Mouse (Mus musculus): ENCODE measurements around the gene Gm26920. TPM values are rescaled to one million over a fixed set of nuclear protein-coding genes. Genes with fewer than 3 reads are reported as not detected.

The Gm26920 gene
- polyA plus RNA-seq, 1 experiment from 2014 or later, result 2.3 TPM

GRCm38 (mm10) chr7:30009321-30010085, 80.7 kb downstream of the Gm26920 start:
- peaks cover 19% of the 10 kb centered on the region for H3K4me1 ChIP-seq
- peak overlapping the region; percentile 56 for H3K27ac ChIP-seq (replicated peaks)
- no peaks in the 10 kb centered on the region for H3K9me3 ChIP-seq
- H3K4me3 ChIP-seq, result no peak overlapping the region
- 44% methylated on average over 21 of the region's 21 CpGs for WGBS
- peak overlapping the region; percentile 5 for H3K4me2 ChIP-seq (replicated peaks)
- ATAC-seq (replicated peaks), result peak; percentile 48; the same call in 1 of the 2 replicates
- H3K9ac ChIP-seq (replicated peaks), result no peak overlapping the region
- H3K27me3 ChIP-seq, result no peaks in the 10 kb centered on the region
- peaks cover 12% of the 10 kb centered on the region; the same call in 1 of the 2 replicates for H3K36me3 ChIP-seq

GRCm38 (mm10) chr7:30008020-30008690, 82.1 kb downstream of the Gm26920 start:
- no peak overlapping the region for H3K9ac ChIP-seq (replicated peaks)
- peaks cover 19% of the 10 kb centered on the region for H3K4me1 ChIP-seq
- no peak overlapping the region for H3K4me3 ChIP-seq
- no peaks in the 10 kb centered on the region for H3K9me3 ChIP-seq
- no peak overlapping the region for H3K27ac ChIP-seq (replicated peaks)
- H3K27me3 ChIP-seq, result no peaks in the 10 kb centered on the region
- no peak overlapping the region for H3K4me2 ChIP-seq (replicated peaks)
- ATAC-seq (replicated peaks), result no peak
- WGBS, result 83% methylated on average over 6 of the region's 6 CpGs
- peaks cover 8% of the 10 kb centered on the region; the same call in 1 of the 2 replicates for H3K36me3 ChIP-seq

- no peak for ATAC-seq (replicated peaks)
- Histone ChIP-seq H3K9me3 (no peaks in the 10 kb centered on the region), H3K4me2 (replicated peaks) (no peak overlapping the region), H3K36me3 (peaks cover 8% of the 10 kb centered on the region; the same call in 1 of the 2 replicates), H3K4me1 (peaks cover 19% of the 10 kb centered on the region), H3K27ac (replicated peaks) (no peak overlapping the region), H3K9ac (replicated peaks) (no peak overlapping the region), H3K27me3 (no peaks in the 10 kb centered on the region), H3K4me3 (no peak overlapping the region)
- WGBS, result 81% methylated on average over 1 of the region's 1 CpGs
Observed at GRCm38 (mm10) chr7:30007601-30008000, 82.6 kb downstream of the Gm26920 start.

Small RNA genes lying within 50 kb of the gene (microRNA-seq; reads per million reads assigned to microRNA genes)
- gene Gm23368, result not detected

Other genes with a start within 250 kb of the Gm26920 start
- 15.0 and 16.3 TPM in 2 replicates for gene Zfp940, start 236.7 kb downstream of the Gm26920 start, polyA plus RNA-seq (2015; fragmentation: Nextera tagmentation; extraction: Ambion mirVana)
- gene Zfp420, start 230.4 kb downstream of the Gm26920 start, polyA plus RNA-seq (2015; fragmentation: Nextera tagmentation; extraction: Ambion mirVana), result 19.0 and 19.3 TPM in 2 replicates
- gene Zfp27, start 183.8 kb downstream of the Gm26920 start, polyA plus RNA-seq (2015; fragmentation: Nextera tagmentation; extraction: Ambion mirVana), result 17.0 and 17.7 TPM in 2 replicates
- 6.5 and 6.6 TPM in 2 replicates for gene Zfp383, start 182.2 kb downstream of the Gm26920 start, polyA plus RNA-seq (2015; fragmentation: Nextera tagmentation; extraction: Ambion mirVana)
- 19.7 and 25.1 TPM in 2 replicates for gene Zfp74, start 136.3 kb downstream of the Gm26920 start, polyA plus RNA-seq (2015; fragmentation: Nextera tagmentation; extraction: Ambion mirVana)
- gene Zfp568, start 106.5 kb downstream of the Gm26920 start, polyA plus RNA-seq (2015; fragmentation: Nextera tagmentation; extraction: Ambion mirVana), result 5.0 and 5.5 TPM in 2 replicates
- 12.1 and 14.3 TPM in 2 replicates for gene Zfp14, start 39.0 kb downstream of the Gm26920 start, polyA plus RNA-seq (2015; fragmentation: Nextera tagmentation; extraction: Ambion mirVana)
- 14.3 and 14.7 TPM in 2 replicates for gene Zfp82, start 17.5 kb downstream of the Gm26920 start, polyA plus RNA-seq (2015; fragmentation: Nextera tagmentation; extraction: Ambion mirVana)
- gene Zfp566, start 117 bp upstream of the Gm26920 start, polyA plus RNA-seq (2015; fragmentation: Nextera tagmentation; extraction: Ambion mirVana), result 21.0 and 22.5 TPM in 2 replicates
- 112 and 122 TPM in 2 replicates for gene Zfp260, start 4.4 kb upstream of the Gm26920 start, polyA plus RNA-seq (2015; fragmentation: Nextera tagmentation; extraction: Ambion mirVana)
- 24.9 and 25.5 TPM in 2 replicates for gene Zfp382, start 31.5 kb upstream of the Gm26920 start, polyA plus RNA-seq (2015; fragmentation: Nextera tagmentation; extraction: Ambion mirVana)
- gene Zfp146, start 79.3 kb upstream of the Gm26920 start, polyA plus RNA-seq (2015; fragmentation: Nextera tagmentation; extraction: Ambion mirVana), result 16.1 and 18.4 TPM in 2 replicates
- gene Cox7a1, start 93.7 kb upstream of the Gm26920 start, polyA plus RNA-seq (2015; fragmentation: Nextera tagmentation; extraction: Ambion mirVana), result 3.3 and 4.2 TPM in 2 replicates
- 62.5 and 67.8 TPM in 2 replicates for gene Capns1, start 108.4 kb upstream of the Gm26920 start, polyA plus RNA-seq (2015; fragmentation: Nextera tagmentation; extraction: Ambion mirVana)
- 173 and 193 TPM in 2 replicates for gene Polr2i, start 141.5 kb upstream of the Gm26920 start, polyA plus RNA-seq (2015; fragmentation: Nextera tagmentation; extraction: Ambion mirVana)
- gene Tbcb, start 141.9 kb upstream of the Gm26920 start, polyA plus RNA-seq (2015; fragmentation: Nextera tagmentation; extraction: Ambion mirVana), result 352 and 364 TPM in 2 replicates
- not detected in 2 replicates for gene Ovol3, start 145.3 kb upstream of the Gm26920 start, polyA plus RNA-seq (2015; fragmentation: Nextera tagmentation; extraction: Ambion mirVana)
- gene Thap8, start 189.7 kb upstream of the Gm26920 start, polyA plus RNA-seq (2015; fragmentation: Nextera tagmentation; extraction: Ambion mirVana), result 0.66 and 1.1 TPM in 2 replicates
- 7.3 and 8.8 TPM in 2 replicates for gene Wdr62, start 190.0 kb upstream of the Gm26920 start, polyA plus RNA-seq (2015; fragmentation: Nextera tagmentation; extraction: Ambion mirVana)
- 117 and 120 TPM in 2 replicates for gene Clip3, start 201.3 kb upstream of the Gm26920 start, polyA plus RNA-seq (2015; fragmentation: Nextera tagmentation; extraction: Ambion mirVana)
- 99.6 and 102 TPM in 2 replicates for gene Alkbh6, start 218.3 kb upstream of the Gm26920 start, polyA plus RNA-seq (2015; fragmentation: Nextera tagmentation; extraction: Ambion mirVana)
- 7.3 and 9.0 TPM in 2 replicates for gene Syne4, start 224.4 kb upstream of the Gm26920 start, polyA plus RNA-seq (2015; fragmentation: Nextera tagmentation; extraction: Ambion mirVana)
- gene E130208F15Rik, start 231.3 kb upstream of the Gm26920 start, polyA plus RNA-seq (2015; fragmentation: Nextera tagmentation; extraction: Ambion mirVana), result not detected in 2 replicates
- gene Sdhaf1, start 233.5 kb upstream of the Gm26920 start, polyA plus RNA-seq (2015; fragmentation: Nextera tagmentation; extraction: Ambion mirVana), result 22.1 and 22.5 TPM in 2 replicates

Data from forebrain, embryonic 15.5 days (tissue).